In genomic region chr17:16193636-16194035, GRCm38 (mm10) we compare ENCODE assay signal across 25 mouse cellular contexts.
"Had no signal": no experiment of that assay in that cellular context is flagged by ENCODE, and none has a peak within 500 bp of the region (broad histone marks: within the 10 kb centered on the region; RNA-seq: fewer than 3 reads in every experiment).

No protein-coding gene starts in this region.

- ATAC-seq: hindbrain, embryonic 16.5 days; inflammation-experienced regulatory T-cells, adult 6 months; intestine, embryonic 15.5 days; intestine, postnatal 0 days had no signal

- H3K4me2 ChIP-seq: heart, embryonic 12.5 days; hindbrain, embryonic 12.5 days; hindbrain, embryonic 14.5 days; intestine, embryonic 15.5 days; limb, embryonic 13.5 days; limb, embryonic 15.5 days had no signal

- H3K9ac ChIP-seq: heart, embryonic 12.5 days; hindbrain, embryonic 12.5 days; hindbrain, embryonic 14.5 days; intestine, embryonic 15.5 days; limb, embryonic 13.5 days; limb, embryonic 15.5 days had no signal

- H3K36me3 ChIP-seq: heart, embryonic 10.5 days; heart, embryonic 12.5 days; hindbrain, embryonic 10.5 days; hindbrain, embryonic 12.5 days; intestine, embryonic 15.5 days; limb, embryonic 13.5 days; limb, embryonic 15.5 days had no signal

- H3K27ac ChIP-seq: gastrocnemius, adult 2 months; heart, embryonic 10.5 days; hindbrain, embryonic 10.5 days; hindbrain, embryonic 12.5 days; hindbrain, embryonic 14.5 days; intestine, embryonic 15.5 days; layer of hippocampus, adult 2 months; left cerebral cortex, adult 2 months; limb, embryonic 13.5 days; limb, embryonic 15.5 days had no signal

- H3K27me3 ChIP-seq: heart, embryonic 12.5 days; hindbrain, embryonic 12.5 days; intestine, embryonic 15.5 days; limb, embryonic 13.5 days; limb, embryonic 15.5 days had no signal

- H3K4me1 ChIP-seq: heart, embryonic 10.5 days; heart, embryonic 12.5 days; hindbrain, embryonic 10.5 days; hindbrain, embryonic 12.5 days; intestine, embryonic 15.5 days; limb, embryonic 13.5 days; limb, embryonic 15.5 days had no signal

- H3K4me3 ChIP-seq: gastrocnemius, adult 2 months; heart, embryonic 10.5 days; heart, embryonic 12.5 days; hindbrain, embryonic 10.5 days; hindbrain, embryonic 12.5 days; intestine, embryonic 15.5 days; layer of hippocampus, adult 2 months; left cerebral cortex, adult 2 months; limb, embryonic 13.5 days; limb, embryonic 15.5 days had no signal

- H3K9me3 ChIP-seq: heart, embryonic 10.5 days; heart, embryonic 12.5 days; hindbrain, embryonic 10.5 days; hindbrain, embryonic 12.5 days; intestine, embryonic 15.5 days; limb, embryonic 13.5 days; limb, embryonic 15.5 days had no signal

- DNase-seq: gastrocnemius, adult 2 months; gastrocnemius, postnatal 10 days; gastrocnemius, postnatal 25 days; heart, adult 18-20 months; heart, postnatal 10 days; heart, postnatal 4 days; kidney, adult 18-20 months; kidney, adult 8-10 months; kidney, postnatal 10 days; kidney, postnatal 25 days; kidney, postnatal 4 days; left cerebral cortex, postnatal 4 days had no signal
